Mouse (Mus musculus) limb, embryonic 10.5 days (tissue): Measurements from ENCODE around the gene Mrps30. TPM values are rescaled to one million over a fixed set of nuclear protein-coding genes. Genes with fewer than 3 reads are reported as not detected.

Experiments
- DNase-seq: peaks from one replicate; pipeline ENCODE4 v3.0.0-alpha.2; 2017; ENCODE audit warnings: low spot score
- H3K27ac ChIP-seq: fragments of 300-500 bp; sonication (generic); 2 replicates; pipeline ENCODE4 v1.5.1; 2016; ENCODE audit warnings: mild to moderate bottlenecking
- H3K27me3 ChIP-seq: fragments of 300-500 bp; sonication (generic); 2 replicates; pipeline ENCODE4 v1.6.1; 2016; ENCODE audit warnings: low read depth, mild to moderate bottlenecking; ENCODE audit not compliant: poor library complexity, severe bottlenecking
- H3K36me3 ChIP-seq: fragments of 300-500 bp; sonication (generic); 2 replicates; pipeline ENCODE4 v1.6.1; 2016; ENCODE audit warnings: mild to moderate bottlenecking, moderate library complexity
- H3K4me1 ChIP-seq: fragments of 300-500 bp; sonication (generic); 2 replicates; pipeline ENCODE4 v1.6.1; 2016
- H3K4me3 ChIP-seq: fragments of 300-500 bp; sonication (generic); 2 replicates; pipeline ENCODE4 v1.5.1; 2016; ENCODE audit warnings: mild to moderate bottlenecking, moderate library complexity
- H3K9me3 ChIP-seq: fragments of 300-500 bp; sonication (generic); replicated peaks from 2 replicates; pipeline ENCODE4 v1.6.1; 2016; ENCODE audit warnings: mild to moderate bottlenecking
- WGBS: fragments of 180-500 bp; shearing (Covaris S2); methylation state at CpG from one replicate; pipeline ENCODE4 v1.1.7; 2016; 5-methylcytosine and 5-hydroxymethylcytosine counted together
- polyA plus RNA-seq: library from polyadenylated mRNA; unstranded; fragments of >200 nt; fragmentation: Nextera tagmentation; extraction: Ambion mirVana; gene quantifications from 2 replicates; pipeline ENCODE4 v1.2.1, GENCODE M21; 2016

The Mrps30 gene
- polyA plus RNA-seq, 1 experiment from 2014 or later: 45.3 TPM

DNA sequence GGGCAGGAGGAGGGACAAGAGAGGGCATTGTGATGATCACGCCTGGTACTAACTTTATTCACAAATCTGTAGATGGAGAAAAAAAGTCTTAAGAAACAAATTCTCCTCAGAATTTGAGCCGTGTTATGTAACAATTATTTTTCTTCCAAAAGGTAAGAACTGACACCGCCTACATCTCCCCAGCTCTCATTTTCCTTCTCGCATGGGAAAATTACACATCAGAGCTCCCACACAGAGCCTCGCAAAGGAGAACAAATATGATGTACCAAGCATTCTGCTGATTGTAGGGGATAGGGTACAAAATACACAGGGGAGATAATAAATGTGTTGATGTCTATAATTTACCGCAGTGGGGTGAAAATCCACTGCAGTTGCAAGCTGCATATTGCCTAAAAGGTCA is 23.7 kb downstream of the Mrps30 start:
- H3K27me3 ChIP-seq: no peaks in the 10 kb centered on the region
- no peak overlapping the region for H3K27ac ChIP-seq
- peaks cover 8% of the 10 kb centered on the region for H3K4me1 ChIP-seq
- H3K9me3 ChIP-seq: no peaks in the 10 kb centered on the region
- no peaks in the 10 kb centered on the region for H3K36me3 ChIP-seq
- WGBS: 90% methylated on average over 6 of the region's 6 CpGs
- no peak for DNase-seq
- H3K4me3 ChIP-seq: no peak overlapping the region

DNA sequence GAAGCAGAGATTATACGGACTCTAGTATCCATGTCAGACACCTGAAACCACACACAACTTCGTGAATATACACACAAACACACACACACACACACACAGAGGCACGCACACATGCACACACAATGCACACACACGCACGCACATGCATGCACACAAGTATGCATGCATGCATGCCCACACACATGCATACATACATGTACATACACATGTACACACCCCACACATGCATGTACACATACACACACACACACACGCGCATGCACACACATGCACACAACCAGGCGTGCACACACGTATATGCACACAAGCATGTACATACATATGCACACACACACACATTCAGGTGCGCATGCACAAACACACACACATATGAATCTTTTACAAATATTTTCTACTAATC is 36.2 kb downstream of the Mrps30 start:
- Histone ChIP-seq H3K4me3 (no peak overlapping the region), H3K4me1 (no peaks in the 10 kb centered on the region), H3K9me3 (no peaks in the 10 kb centered on the region), H3K36me3 (no peaks in the 10 kb centered on the region), H3K27ac (no peak overlapping the region), H3K27me3 (no peaks in the 10 kb centered on the region)
- DNase-seq: no peak
- 93% methylated on average over 10 of the region's 10 CpGs for WGBS

DNA sequence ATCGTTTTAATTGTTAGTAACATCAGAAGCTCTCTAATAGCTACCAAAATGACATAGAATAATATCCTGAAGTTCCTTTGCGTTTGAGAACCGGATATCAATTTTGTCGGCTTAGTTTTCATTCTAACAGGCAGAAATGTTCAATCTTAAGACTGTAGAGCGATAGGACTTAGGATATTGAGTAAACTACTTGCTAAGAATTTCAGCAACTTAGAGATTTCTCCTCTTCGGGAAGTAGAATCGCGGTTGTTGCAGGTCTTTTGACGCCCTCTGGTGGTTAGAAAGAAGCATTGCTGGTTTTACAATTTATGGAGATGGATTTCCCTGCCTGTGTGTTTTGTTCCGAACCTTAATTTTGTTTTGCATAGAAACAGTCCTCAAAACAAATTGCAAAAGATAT is 36.8 kb downstream of the Mrps30 start:
- DNase-seq: no peak
- 29% methylated on average over 10 of the region's 10 CpGs for WGBS
- Histone ChIP-seq H3K27ac (no peak overlapping the region), H3K4me3 (no peak overlapping the region), H3K36me3 (no peaks in the 10 kb centered on the region), H3K27me3 (no peaks in the 10 kb centered on the region), H3K9me3 (no peaks in the 10 kb centered on the region), H3K4me1 (no peaks in the 10 kb centered on the region)

Other genes with a start within 250 kb of the Mrps30 start
- 1.3 and 1.9 TPM in 2 replicates for gene B430218F22Rik, start 622 bp downstream of the Mrps30 start, polyA plus RNA-seq